Mouse (Mus musculus) limb, embryonic 12.5 days (tissue): ENCODE measurements around the gene Mad2l1. TPM values are rescaled to one million over a fixed set of nuclear protein-coding genes. Genes with fewer than 3 reads are reported as not detected.
A peak's percentile ranks its signal among the peaks of the same experiment; 100 is the strongest.

Experiments
- ATAC-seq: fragments of 200-750 bp; cut with Nextera tagmentation; 2 replicates; pipeline ENCODE4 v1.8.0; 2017; ENCODE audit warnings: low read depth, moderate TSS enrichment; ENCODE audit not compliant: insufficient number of reproducible peaks, insufficient read depth, low FRiP score, low TSS enrichment
- H3K27ac ChIP-seq: fragments of 300-500 bp; sonication (generic); 2 replicates; pipeline ENCODE4 v1.5.1; 2016; ENCODE audit warnings: mild to moderate bottlenecking, moderate library complexity
- H3K27me3 ChIP-seq: fragments of 300-500 bp; sonication (generic); 2 replicates; pipeline ENCODE4 v1.6.1; 2016; ENCODE audit warnings: mild to moderate bottlenecking, moderate library complexity
- H3K36me3 ChIP-seq: fragments of 300-500 bp; sonication (generic); 2 replicates; pipeline ENCODE4 v1.6.1; 2016; ENCODE audit warnings: mild to moderate bottlenecking, moderate library complexity
- H3K4me1 ChIP-seq: fragments of 300-500 bp; sonication (generic); replicated peaks from 2 replicates; pipeline ENCODE4 v1.6.1; 2016
- H3K4me2 ChIP-seq: fragments of 300-500 bp; sonication (generic); 2 replicates; pipeline ENCODE4 v1.6.1; 2016; ENCODE audit warnings: mild to moderate bottlenecking, moderate library complexity
- H3K4me3 ChIP-seq: fragments of 300-500 bp; sonication (generic); replicated peaks from 2 replicates; pipeline ENCODE4 v1.5.1; 2016; ENCODE audit warnings: mild to moderate bottlenecking
- H3K9ac ChIP-seq: fragments of 300-500 bp; sonication (generic); replicated peaks from 2 replicates; pipeline ENCODE4 v1.6.1; 2016; ENCODE audit warnings: mild to moderate bottlenecking, moderate library complexity
- H3K9me3 ChIP-seq: fragments of 300-500 bp; sonication (generic); 2 replicates; pipeline ENCODE4 v1.6.1; 2016; ENCODE audit warnings: mild to moderate bottlenecking, moderate library complexity
- WGBS: fragments of 180-500 bp; shearing (Covaris S2); methylation state at CpG from one replicate; pipeline ENCODE4 v1.1.7; 2016; 5-methylcytosine and 5-hydroxymethylcytosine counted together
- polyA plus RNA-seq: library from polyadenylated mRNA; unstranded; fragments of >200 nt; fragmentation: Nextera tagmentation; extraction: Ambion mirVana; gene quantifications from 2 replicates; pipeline ENCODE4 v1.2.1, GENCODE M21; 2016

Gene Mad2l1
- 107 and 113 TPM in 2 replicates for polyA plus RNA-seq

- peak; percentile 100 for ATAC-seq
Observed at GRCm38 (mm10) chr6:66535028-66535862, at the start of gene Mad2l1. Gene Mad2l1 (plus strand): TSS chr6:66535390.

DNA sequence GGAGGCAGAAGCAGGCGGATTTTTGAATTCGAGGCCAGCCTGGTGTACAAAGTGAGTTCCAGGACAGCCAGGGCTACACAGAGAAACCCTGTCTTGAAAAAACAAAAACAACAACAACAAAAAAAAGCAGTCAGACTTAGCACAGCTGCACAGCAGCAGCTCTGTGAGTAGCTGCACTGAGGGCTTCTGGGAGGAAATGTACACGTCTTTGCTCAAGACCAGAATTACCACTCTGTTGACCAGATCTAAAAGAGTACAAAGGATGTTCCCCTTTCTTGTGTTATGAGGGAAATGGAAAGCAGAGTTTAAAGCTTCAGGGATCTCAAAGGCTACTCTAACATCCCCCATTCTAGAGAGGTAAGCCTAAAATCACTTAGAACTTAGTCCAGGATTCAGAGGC, 41.5 kb upstream of the Mad2l1 start:
- WGBS = 86% methylated on average over 3 of the region's 3 CpGs
- H3K4me3 ChIP-seq = no peak overlapping the region
- H3K4me1 ChIP-seq = no peaks in the 10 kb centered on the region
- H3K4me2 ChIP-seq = no peak overlapping the region
- no peaks in the 10 kb centered on the region for H3K36me3 ChIP-seq
- no peaks in the 10 kb centered on the region for H3K27me3 ChIP-seq
- ATAC-seq = no peak
- H3K27ac ChIP-seq = no peak overlapping the region
- H3K9ac ChIP-seq = no peak overlapping the region
- no peaks in the 10 kb centered on the region for H3K9me3 ChIP-seq

More at GRCm38 (mm10) chr6:66535028-66535862, at the start of gene Mad2l1:
- Histone ChIP-seq H3K9ac (peak within 1 kb of the TSS; percentile 79), H3K4me1 (peaks cover 15% of the 10 kb centered on the region), H3K4me3 (peak within 1 kb of the TSS; percentile 80), H3K27me3 (no peaks in the 10 kb centered on the region), H3K9me3 (no peaks in the 10 kb centered on the region), H3K36me3 (peaks cover 18% of the 10 kb centered on the region), H3K27ac (peak within 1 kb of the TSS; percentile 87), H3K4me2 (peak within 1 kb of the TSS; percentile 69)
- under 1% methylated on average over 57 of the region's 57 CpGs for WGBS

DNA sequence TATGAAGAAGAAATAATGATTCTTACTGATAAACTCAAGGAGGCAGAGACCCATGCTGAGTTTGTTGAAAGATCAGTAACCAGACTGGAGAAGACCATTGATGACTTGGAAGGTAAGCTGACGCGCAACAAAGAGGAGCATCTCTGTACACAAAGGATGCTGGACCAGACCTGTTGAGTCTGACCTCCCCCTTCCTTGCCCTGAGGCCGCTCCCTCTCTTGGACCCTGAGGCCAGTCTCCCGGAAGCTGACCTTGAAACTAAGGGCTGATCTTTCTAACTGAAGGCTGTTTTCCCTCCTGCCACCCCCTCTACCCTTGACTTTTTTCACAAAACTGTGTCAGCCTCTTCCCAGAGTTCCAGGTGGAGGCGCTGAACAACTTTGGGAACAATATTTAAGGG, 18.8 kb upstream of the Mad2l1 start:
- Histone ChIP-seq H3K4me2 (no peak overlapping the region), H3K9ac (no peak overlapping the region), H3K27me3 (no peaks in the 10 kb centered on the region), H3K9me3 (no peaks in the 10 kb centered on the region), H3K27ac (no peak overlapping the region), H3K36me3 (no peaks in the 10 kb centered on the region), H3K4me1 (no peaks in the 10 kb centered on the region), H3K4me3 (no peak overlapping the region)
- 91% methylated on average over 5 of the region's 5 CpGs for WGBS
- no peak for ATAC-seq

DNA sequence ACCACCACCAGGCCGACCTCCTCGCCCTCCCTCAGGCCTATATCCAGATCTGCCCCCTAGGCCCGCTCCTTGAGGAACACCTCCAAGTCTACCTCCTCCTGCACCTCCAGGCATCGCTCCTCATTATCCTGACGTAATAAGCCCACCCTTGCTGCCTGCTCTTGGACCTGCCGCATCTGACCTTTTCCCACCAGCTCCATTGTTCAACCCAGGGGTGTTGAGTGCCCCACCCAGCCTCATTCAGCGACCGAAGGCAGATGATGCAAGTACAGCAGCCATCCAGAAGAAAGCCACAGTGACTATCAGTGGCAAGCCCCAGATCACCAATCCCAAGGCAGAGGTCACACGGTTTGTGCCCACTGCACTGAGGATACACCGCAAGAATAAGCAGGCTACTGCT, 6.8 kb upstream of the Mad2l1 start:
- Histone ChIP-seq H3K36me3 (no peaks in the 10 kb centered on the region), H3K4me3 (no peak overlapping the region), H3K4me2 (no peak overlapping the region), H3K27me3 (no peaks in the 10 kb centered on the region), H3K4me1 (no peaks in the 10 kb centered on the region), H3K9ac (no peak overlapping the region), H3K9me3 (no peaks in the 10 kb centered on the region), H3K27ac (no peak overlapping the region)
- no peak for ATAC-seq
- WGBS = 95% methylated on average over 10 of the region's 10 CpGs

DNA sequence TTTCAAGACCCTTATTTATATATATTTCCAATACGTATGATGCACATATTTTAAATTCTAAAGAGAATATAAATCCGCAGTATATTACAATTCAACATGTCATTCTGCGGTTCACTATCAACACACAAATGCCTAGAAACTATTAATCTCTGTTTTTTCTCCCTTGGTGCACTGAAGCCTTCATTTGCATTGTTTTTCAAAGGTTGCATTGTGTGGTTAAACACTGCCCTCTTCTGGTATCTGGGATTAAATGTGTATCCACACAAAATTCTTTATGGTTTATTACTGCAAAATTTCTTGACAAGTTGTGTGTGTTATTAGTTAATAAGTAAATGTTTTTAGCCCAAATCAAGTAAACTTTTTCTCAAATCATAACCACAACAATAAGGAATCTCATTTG, 1.9 kb upstream of the Mad2l1 start:
- WGBS = 37% methylated on average over 3 of the region's 3 CpGs
- no peak overlapping the region for H3K4me2 ChIP-seq
- no peak overlapping the region for H3K9ac ChIP-seq
- no peak overlapping the region for H3K4me3 ChIP-seq
- 0 out of 2 replicates have a peak, but pooled peaks cover 4% of the 10 kb centered on the region for H3K36me3 ChIP-seq
- peaks cover 15% of the 10 kb centered on the region for H3K4me1 ChIP-seq
- H3K27me3 ChIP-seq = no peaks in the 10 kb centered on the region
- no peak for ATAC-seq
- no peaks in the 10 kb centered on the region for H3K9me3 ChIP-seq
- H3K27ac ChIP-seq = no peak overlapping the region

DNA sequence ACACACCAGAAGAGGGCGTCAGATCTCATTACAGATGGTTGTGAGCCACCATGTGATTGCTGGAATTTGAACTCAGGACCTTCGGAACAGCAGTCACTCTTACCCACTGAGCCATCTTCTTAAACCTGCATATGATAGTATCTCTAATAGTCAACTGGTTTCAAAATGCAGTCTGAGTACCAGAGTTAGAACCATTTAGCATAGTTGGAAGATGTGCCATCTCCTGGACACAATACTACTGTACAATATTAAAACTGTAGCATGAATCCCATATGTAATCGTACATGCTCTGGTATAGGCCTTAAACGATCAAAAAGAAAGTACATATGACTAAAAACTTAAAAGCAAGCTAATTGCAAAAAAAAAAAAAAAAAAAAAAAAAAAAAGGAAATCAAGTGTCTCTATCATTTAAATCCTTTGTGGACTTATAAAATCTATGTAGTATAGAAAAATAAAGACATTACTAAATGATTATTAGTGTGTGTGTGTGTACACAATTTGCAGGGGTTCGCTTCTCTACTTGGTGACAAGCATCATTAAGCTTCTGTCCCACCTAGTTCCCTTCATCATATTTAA, 736 bp upstream of the Mad2l1 start:
- WGBS = 80% methylated on average over 5 of the region's 5 CpGs
- peak overlapping the region; percentile 87 for H3K27ac ChIP-seq
- H3K9me3 ChIP-seq = no peaks in the 10 kb centered on the region
- ATAC-seq = no peak
- H3K4me2 ChIP-seq = peak overlapping the region; percentile 69
- 0 out of 2 replicates have a peak overlapping the region, but pooled peaks have one; percentile 28 for H3K9ac ChIP-seq
- peak overlapping the region; percentile 80 for H3K4me3 ChIP-seq
- H3K27me3 ChIP-seq = no peaks in the 10 kb centered on the region
- H3K4me1 ChIP-seq = peaks cover 15% of the 10 kb centered on the region
- peaks cover 10% of the 10 kb centered on the region for H3K36me3 ChIP-seq

DNA sequence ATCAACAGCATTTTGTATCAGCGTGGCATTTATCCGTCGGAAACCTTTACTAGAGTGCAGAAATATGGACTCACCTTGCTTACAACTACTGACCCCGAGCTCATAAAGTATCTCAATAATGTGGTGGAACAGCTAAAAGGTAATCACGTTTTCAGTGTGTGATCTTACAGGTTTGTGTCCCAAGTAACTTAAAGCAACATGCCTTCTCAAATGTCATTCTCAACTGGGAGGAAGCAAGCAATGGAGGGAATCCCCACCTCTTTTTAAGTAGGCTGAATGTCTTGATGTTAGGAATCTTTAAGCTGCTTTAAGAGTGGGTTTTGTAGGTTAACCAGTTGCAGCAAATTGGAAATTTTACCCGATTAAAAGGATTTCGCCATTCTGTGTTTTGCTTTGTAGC, 776 bp downstream of the Mad2l1 start:
- Histone ChIP-seq H3K4me1 (peaks cover 15% of the 10 kb centered on the region), H3K4me2 (peak overlapping the region; percentile 69), H3K9ac (peak overlapping the region; percentile 79), H3K9me3 (no peaks in the 10 kb centered on the region), H3K4me3 (peak overlapping the region; percentile 80), H3K27ac (peak overlapping the region; percentile 87; the same call in 1 of the 2 replicates), H3K27me3 (no peaks in the 10 kb centered on the region), H3K36me3 (peaks cover 23% of the 10 kb centered on the region)
- no peak for ATAC-seq
- 15% methylated on average over 7 of the region's 7 CpGs for WGBS

DNA sequence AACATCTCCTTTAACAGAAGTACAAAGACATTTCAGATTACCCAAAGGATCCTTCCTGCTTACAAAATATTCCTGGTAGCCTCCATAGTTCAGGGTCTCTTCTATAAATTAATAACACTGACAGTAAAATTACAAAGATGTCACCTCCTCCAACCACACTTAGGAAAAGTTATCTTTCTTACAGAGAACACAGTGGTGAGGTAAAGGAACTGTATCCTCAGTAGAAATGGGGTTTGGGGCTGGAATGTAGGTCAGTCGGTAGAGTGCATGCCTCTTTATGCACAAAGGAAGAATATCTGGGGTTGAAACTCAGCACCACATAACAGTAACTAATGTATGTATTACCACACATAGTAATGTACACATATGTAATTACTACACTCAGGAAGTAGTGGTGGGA, 24.8 kb downstream of the Mad2l1 start, which contains the start of gene Vmn1r32:
Gene Vmn1r32 (minus strand): TSS at position 101 of the 400 bp plus-strand sequence.
- Histone ChIP-seq H3K27me3 (no peaks in the 10 kb centered on the region), H3K4me3 (no peak within 1 kb of the TSS), H3K4me2 (no peak within 1 kb of the TSS), H3K4me1 (no peaks in the 10 kb centered on the region), H3K9me3 (no peaks in the 10 kb centered on the region), H3K36me3 (no peaks in the 10 kb centered on the region), H3K9ac (no peak within 1 kb of the TSS), H3K27ac (no peak within 1 kb of the TSS)
- ATAC-seq = no peak
- WGBS = 81% methylated on average over 1 of the region's 1 CpGs

DNA sequence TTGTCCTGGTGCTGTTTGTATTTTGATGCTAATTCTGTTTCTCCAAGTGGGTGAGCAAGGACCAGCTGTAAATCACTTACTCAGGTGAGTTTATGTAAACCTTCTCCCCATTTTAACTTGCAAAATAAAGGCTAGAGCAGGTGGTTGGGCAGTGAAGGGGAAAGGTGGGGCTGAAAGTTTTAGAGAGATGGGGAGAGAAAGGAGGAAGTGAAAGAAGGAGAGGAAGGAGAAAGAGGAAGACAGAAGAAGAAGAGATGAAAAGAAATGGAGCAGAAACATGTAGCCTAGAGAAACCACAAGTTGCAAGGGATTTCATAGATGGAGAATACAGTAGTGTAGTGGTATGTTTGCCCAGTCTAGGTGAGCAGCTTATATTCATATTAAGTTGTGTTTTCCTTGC, 60.6 kb downstream of the Mad2l1 start:
- H3K36me3 ChIP-seq = no peaks in the 10 kb centered on the region
- H3K27me3 ChIP-seq = no peaks in the 10 kb centered on the region
- H3K4me2 ChIP-seq = no peak overlapping the region
- no peak overlapping the region for H3K9ac ChIP-seq
- no peak for ATAC-seq
- H3K27ac ChIP-seq = no peak overlapping the region
- no peaks in the 10 kb centered on the region for H3K4me1 ChIP-seq
- no peaks in the 10 kb centered on the region for H3K9me3 ChIP-seq
- H3K4me3 ChIP-seq = no peak overlapping the region
